Mouse (Mus musculus) induced T-regulatory cell, adult 2 months (primary cell): ENCODE measurements around the gene Dmrt3.

Experiments
- DNase-seq: peaks from one replicate; pipeline ENCODE4 v3.0.0-alpha.2; 2012; ENCODE audit warnings: low read depth

Gene Dmrt3

GRCm38 (mm10) chr19:25610015-25610410 lies at the start of gene Dmrt3:
Gene Dmrt3, plus strand, starts transcription at chr19:25610301.
- DNase-seq: no peak

- DNase-seq: no peak
Measured at GRCm38 (mm10) chr19:25564430-25564829, 45.7 kb upstream of the Dmrt3 start.

- no peak for DNase-seq
Measured at GRCm38 (mm10) chr19:25569778-25570177, 40.3 kb upstream of the Dmrt3 start.

GRCm38 (mm10) chr19:25574431-25574830 lies 35.7 kb upstream of the Dmrt3 start:
- DNase-seq: no peak

- no peak for DNase-seq
Measured at GRCm38 (mm10) chr19:25574981-25575814, 34.9 kb upstream of the Dmrt3 start.

- no peak for DNase-seq
Measured at GRCm38 (mm10) chr19:25578358-25578757, 31.7 kb upstream of the Dmrt3 start.

- peak; percentile 7 for DNase-seq
Measured at GRCm38 (mm10) chr19:25579440-25579839, 30.7 kb upstream of the Dmrt3 start.

GRCm38 (mm10) chr19:25597717-25598232 lies 12.3 kb upstream of the Dmrt3 start:
- no peak for DNase-seq

GRCm38 (mm10) chr19:25598626-25599025 lies 11.5 kb upstream of the Dmrt3 start:
- no peak for DNase-seq

GRCm38 (mm10) chr19:25601966-25602365 lies 8.1 kb upstream of the Dmrt3 start:
- no peak for DNase-seq

GRCm38 (mm10) chr19:25607461-25608205 lies 2.5 kb upstream of the Dmrt3 start:
- no peak for DNase-seq

- DNase-seq: no peak
Measured at GRCm38 (mm10) chr19:25608206-25608580, 1.9 kb upstream of the Dmrt3 start.

GRCm38 (mm10) chr19:25608961-25609850 lies 895 bp upstream of the Dmrt3 start:
- no peak for DNase-seq

- DNase-seq: no peak
Measured at GRCm38 (mm10) chr19:25610411-25611111, 460 bp downstream of the Dmrt3 start.

GRCm38 (mm10) chr19:25611116-25611515 lies 1.0 kb downstream of the Dmrt3 start:
- DNase-seq: no peak

- DNase-seq: no peak
Measured at GRCm38 (mm10) chr19:25611876-25612805, 2.0 kb downstream of the Dmrt3 start.

- no peak for DNase-seq
Measured at GRCm38 (mm10) chr19:25612806-25613295, 2.8 kb downstream of the Dmrt3 start.

GRCm38 (mm10) chr19:25613476-25614300 lies 3.6 kb downstream of the Dmrt3 start:
- no peak for DNase-seq

- DNase-seq: no peak
Measured at GRCm38 (mm10) chr19:25615889-25616288, 5.8 kb downstream of the Dmrt3 start.
